Mouse (Mus musculus) adrenal gland, adult 8-10 months (tissue): Measurements from ENCODE around the gene Ankrd28. TPM values are rescaled to one million over a fixed set of nuclear protein-coding genes. Genes with fewer than 3 reads are reported as not detected.
"Not testable (repeated sequence)": the region's sequence is repeated elsewhere in the genome, so short reads cannot be mapped to it uniquely, and the experiment has no call there.

Experiments used
- DNase-seq: peaks from one replicate; pipeline ENCODE4 v3.0.0; 2022
- total RNA-seq, 4 experiments: library from RNA; stranded (reverse); gene quantifications; 2 replicates each; pipeline ENCODE4 v1.2.4; 2022

Gene Ankrd28
- total RNA-seq, 4 experiments from 2014 or later = 18.5 to 30.1 (median 22.4) TPM

GRCm38 (mm10) chr14:31793979-31794775, 36.3 kb downstream of the Ankrd28 start:
- peak; percentile 9 for DNase-seq

DNA sequence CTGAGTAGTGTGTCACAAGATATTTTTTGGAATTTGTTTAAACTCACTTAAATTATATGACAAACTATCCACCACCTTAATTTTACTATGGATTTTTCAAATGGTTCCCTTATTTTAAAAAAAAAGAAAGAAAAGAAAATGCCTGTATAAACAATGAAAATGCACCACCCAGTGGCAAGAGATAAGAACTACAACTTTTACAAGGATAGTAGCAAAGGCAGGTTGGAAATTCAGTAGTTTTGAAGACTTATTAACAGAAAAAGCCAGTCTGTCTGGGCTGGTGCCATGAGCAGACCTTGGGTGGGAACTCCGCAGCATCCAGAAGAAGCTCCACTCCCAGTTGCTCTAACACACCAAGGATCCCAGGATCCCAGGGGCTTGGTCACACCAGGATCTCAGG, 39.7 kb downstream of the Ankrd28 start:
- no peak for DNase-seq

DNA sequence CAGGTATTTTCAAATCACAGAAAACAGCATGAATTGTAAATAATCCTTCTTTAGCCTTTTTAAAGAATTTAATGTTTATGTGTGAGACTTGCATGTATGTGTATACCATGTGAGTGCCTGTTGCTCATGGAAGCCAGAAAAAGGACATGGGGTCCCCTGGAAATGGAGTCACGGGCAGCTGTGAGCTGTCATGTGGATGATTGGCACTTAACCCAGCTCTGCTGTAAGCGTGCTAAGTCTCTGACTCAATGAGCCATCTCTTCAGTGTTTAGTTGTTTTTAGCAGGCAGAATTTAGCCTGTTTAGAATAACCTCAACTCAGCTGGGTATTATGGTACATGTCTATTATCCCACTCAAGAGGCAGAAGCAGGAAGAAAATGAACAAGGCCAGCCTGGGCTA, 43.5 kb downstream of the Ankrd28 start:
- DNase-seq = no peak

- DNase-seq = no peak
Observed at GRCm38 (mm10) chr14:31785681-31786080, 44.8 kb downstream of the Ankrd28 start.

DNA sequence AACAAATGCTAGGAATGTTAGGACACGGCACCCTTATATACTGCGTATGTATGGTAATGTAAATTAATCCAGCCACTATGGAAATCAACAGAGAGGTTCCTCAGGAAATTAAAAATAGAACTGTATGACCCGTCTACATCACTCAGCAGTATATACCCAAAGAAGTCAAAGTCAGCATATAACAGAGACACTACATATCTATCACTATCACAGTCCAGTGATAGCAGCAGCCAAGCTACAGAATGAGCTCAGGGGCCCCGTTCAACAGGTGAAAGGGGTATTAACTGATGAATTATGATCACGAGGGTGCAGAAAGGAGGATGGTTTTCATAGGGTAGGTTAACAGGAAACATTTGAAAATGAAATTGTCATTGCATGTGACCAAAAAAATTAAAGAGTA, 45.5 kb downstream of the Ankrd28 start:
- DNase-seq = no peak

DNA sequence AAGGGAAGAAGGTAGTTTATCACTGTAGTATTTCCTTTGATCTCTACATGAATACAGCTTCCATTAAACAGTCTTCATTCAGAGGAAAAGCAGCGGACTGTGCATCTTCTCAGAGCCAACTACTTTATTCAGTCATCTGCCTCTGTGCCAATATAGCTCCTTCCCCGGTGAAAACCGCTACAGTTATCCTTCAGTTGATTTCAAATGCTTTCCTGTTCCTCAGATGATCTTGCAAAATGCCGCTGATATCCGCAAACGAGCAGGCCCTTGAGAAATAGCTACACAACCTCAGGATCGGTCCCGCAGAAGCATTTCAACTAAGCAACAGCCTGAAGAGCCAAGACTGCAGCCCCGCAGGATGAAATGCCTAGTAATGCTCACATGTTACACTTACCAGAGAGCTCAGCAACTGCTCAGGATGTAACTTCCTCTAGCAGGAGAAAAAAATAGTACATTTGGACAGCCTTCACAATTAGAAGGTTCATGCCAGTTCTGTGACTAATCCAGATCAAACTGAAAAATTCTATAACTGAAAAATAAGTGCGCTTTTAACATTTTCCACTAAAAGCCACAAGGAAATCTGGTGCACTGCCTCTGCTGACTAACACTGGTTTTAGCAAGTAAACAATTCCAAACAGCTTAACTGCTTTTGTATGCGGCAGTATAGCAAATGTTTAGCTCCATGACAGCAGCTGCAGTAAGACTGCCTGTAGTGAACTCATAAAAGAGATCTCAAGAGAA, 49.0 kb downstream of the Ankrd28 start:
- DNase-seq = peak; percentile 26

GRCm38 (mm10) chr14:31780412-31781233, 49.8 kb downstream of the Ankrd28 start:
- DNase-seq = no peak

GRCm38 (mm10) chr14:31773518-31773917, 56.9 kb downstream of the Ankrd28 start:
- no peak for DNase-seq

- DNase-seq = no peak
Observed at GRCm38 (mm10) chr14:31772251-31772650, 58.2 kb downstream of the Ankrd28 start.

DNA sequence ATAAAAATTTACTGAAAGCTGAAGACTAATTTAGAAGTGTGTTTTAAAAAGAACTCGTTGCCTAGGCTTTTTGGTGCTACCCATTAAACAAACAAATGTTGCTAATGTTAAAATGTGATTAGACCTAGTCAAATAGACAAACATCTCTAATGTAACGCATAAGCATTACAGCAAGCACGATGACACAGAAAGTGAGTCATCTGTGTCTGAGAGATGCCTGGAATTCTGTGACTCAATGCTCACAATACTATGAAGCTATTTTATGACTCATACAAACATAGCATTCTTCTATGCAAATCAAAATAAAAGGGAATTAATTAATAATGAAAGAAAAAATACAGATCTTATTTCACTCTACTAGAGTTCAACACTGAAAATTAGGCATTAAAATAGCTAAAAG, 61.9 kb downstream of the Ankrd28 start:
- no peak for DNase-seq

DNA sequence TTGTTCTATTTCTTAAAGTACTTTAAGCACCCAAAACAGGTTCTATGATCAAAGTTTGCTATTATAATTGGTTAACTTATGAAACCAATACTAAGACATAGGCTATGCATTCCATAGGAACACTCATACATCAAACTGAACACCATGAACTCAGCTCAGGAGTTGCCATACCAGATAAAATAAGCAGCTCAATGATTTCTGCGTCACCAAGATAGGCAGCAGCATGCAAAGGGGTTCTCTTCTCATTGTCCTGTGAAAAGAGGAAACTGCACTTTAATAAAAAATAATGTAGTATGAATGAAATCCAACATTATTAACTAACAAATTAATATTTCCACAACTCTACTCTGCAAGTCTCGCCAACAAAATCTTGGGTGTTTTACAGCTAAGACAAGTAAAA, 66.4 kb downstream of the Ankrd28 start:
- no peak for DNase-seq

GRCm38 (mm10) chr14:31761727-31762126, 68.7 kb downstream of the Ankrd28 start:
- DNase-seq = no peak

GRCm38 (mm10) chr14:31759195-31759594, 71.3 kb downstream of the Ankrd28 start:
- no peak for DNase-seq

GRCm38 (mm10) chr14:31758410-31758809, 72.0 kb downstream of the Ankrd28 start:
- DNase-seq = not testable (repeated sequence)

GRCm38 (mm10) chr14:31748239-31748873, 82.1 kb downstream of the Ankrd28 start:
- no peak for DNase-seq

GRCm38 (mm10) chr14:31742523-31742922, 87.9 kb downstream of the Ankrd28 start:
- no peak for DNase-seq

DNA sequence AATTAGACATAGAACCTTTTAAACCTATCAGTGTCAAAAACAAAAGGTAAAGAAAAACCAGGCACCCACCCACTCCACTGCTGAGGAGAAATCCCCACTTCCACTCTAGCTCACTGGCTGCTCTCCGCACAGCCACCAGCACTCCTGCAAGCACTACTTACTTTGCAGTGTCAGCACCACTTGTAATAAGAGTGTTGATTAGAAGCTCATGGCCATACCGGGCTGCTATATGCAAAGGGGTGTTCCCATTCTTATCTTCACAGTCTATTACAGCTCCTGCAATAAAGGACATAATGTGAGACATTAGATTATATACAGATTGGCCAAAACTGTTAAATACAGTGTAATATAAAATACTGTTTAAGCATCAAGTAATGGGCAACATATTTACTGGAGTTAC, 95.6 kb downstream of the Ankrd28 start:
- DNase-seq = no peak

DNA sequence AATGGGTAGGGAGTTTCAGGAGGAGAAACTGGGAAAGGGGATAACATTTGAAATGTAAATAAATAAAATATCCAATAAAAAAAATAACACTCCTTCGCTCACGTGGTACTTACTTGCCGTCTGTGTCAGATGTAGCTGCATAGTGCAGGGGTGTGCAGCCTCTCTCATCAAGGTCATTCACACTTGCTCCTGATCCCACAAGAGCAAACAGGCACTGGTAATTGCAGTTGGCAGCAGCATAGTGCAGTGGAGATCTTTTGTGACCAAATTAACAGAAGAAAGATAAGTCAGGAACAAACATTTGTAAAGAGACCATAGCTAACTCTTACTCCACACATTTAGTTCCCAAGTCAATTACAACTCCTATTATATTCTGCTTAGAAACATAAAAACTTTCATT, 102.9 kb downstream of the Ankrd28 start:
- no peak for DNase-seq

DNA sequence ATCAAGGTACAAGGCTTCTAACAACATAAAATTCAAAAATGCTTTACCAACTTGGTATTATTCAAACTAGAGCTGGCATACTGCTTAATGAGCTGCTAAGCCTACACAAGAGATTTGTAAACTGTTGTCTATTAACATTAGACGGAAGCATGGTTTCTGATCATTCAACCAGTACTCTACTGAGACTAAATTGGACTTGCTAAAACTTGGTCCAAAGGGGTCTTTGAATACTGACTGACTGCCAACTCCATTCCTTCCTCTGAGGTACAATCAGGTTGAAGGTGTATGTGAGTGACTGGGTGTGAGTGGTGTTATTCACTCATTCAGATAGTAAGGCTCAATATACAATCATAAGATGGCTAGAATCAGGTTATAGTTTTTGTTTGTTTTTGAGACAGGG, 107.7 kb downstream of the Ankrd28 start:
- no peak for DNase-seq

- DNase-seq = no peak
Observed at GRCm38 (mm10) chr14:31721256-31721655, 109.2 kb downstream of the Ankrd28 start.

- DNase-seq = no peak
Observed at GRCm38 (mm10) chr14:31718332-31718731, 112.1 kb downstream of the Ankrd28 start.

- no peak for DNase-seq
Observed at GRCm38 (mm10) chr14:31717360-31717759, 113.1 kb downstream of the Ankrd28 start.

DNA sequence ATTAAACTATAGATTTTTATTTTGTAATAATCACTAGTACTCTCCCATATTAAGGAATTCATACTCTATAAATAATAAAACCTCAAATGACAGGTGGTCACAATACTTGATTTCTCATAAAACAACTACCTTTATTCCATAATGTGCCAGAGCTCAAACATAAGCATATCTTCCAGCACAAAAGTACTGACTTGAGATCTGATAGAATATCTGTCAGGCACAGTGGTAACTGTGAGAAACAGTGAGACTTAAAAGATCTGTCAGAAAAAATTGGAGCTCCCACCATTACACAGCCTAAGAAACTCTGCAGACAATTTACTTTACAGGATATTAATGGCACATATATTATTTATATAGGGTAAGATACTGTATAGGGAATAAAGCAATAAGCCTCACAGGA, 114.8 kb downstream of the Ankrd28 start:
- DNase-seq = no peak
